Mouse (Mus musculus) heart, postnatal 4 days (tissue): ENCODE results near the gene Gm20696. TPM values are rescaled to one million over a fixed set of nuclear protein-coding genes. Genes with fewer than 3 reads are reported as not detected.

Experiments used
- DNase-seq: peaks from one replicate; pipeline ENCODE4 v3.0.0; 2021
- total RNA-seq, 2 experiments: library from RNA; stranded (reverse); gene quantifications; 2 replicates each; pipeline ENCODE4 v1.2.3; 2021

Gm20696 gene
- 1 to 10 TPM; 2.5 to 3.4 TPM for total RNA-seq

DNA sequence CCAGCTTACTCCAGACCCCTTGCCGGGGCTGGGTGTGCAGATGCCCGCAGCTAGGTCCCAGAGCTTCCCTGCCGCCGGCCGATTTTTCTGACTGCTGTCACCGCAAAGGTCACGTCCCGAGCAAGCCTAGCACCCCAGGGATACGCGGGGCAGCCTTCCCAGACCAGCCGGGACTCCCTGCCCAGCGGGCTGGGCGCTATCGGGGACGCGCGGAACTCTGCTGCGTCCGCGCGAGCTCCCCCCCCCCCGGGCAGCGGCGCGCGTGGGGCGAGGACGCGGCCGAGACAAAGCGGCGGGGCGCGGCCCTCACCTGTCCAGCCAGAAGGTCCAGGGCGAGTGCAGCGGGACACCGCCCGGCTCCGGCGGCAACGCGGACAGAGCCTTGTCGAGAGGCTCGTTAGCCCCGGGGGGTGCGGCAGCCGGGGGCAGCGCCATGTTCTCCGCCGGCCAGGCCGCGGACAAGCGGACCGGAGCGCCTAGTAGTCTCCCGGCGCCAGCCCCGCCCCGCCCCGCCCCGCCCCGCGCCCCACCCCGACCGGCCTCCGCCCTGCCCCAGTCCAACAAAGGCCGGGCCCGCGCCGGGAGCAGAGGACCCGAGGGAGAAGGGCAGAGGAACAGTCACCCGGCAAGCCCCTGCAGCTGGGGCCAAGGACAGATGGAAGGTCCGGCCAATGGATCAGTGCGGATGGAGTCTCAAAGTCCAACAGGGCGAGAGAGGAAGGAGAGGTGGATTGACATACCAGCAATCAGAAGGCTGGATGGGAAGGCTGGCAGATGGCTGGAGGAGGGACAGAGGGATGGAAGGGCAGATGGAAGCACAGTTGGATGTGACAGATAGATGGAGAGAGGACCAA is at the start of gene Gm20696, which contains the start of gene Eif4e3:
Gene Gm20696 (minus strand): TSS at position 480 of the 854 bp plus-strand sequence.
Gene Eif4e3 (minus strand): TSS at position 454 of the 854 bp plus-strand sequence.
- peak; percentile 71 for DNase-seq

DNA sequence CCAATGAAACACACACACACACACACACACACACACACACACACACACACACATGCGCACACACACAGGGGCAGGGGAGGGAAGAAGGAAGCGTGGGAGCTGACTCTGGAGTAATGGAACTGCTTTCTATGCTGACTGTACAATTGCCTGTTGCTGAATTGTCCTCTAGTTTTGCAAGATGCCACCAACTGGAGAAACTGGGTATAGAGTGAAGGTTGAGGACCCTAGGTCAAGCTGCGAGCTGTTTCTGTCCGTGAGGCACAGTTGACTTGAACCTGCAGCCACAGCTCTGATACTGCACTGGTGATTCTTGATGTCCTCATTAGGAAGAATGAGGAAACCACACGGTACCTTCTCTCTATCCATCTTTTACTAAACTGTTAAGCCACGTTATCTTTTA is 49.3 kb upstream of the Gm20696 start:
- DNase-seq: no peak

DNA sequence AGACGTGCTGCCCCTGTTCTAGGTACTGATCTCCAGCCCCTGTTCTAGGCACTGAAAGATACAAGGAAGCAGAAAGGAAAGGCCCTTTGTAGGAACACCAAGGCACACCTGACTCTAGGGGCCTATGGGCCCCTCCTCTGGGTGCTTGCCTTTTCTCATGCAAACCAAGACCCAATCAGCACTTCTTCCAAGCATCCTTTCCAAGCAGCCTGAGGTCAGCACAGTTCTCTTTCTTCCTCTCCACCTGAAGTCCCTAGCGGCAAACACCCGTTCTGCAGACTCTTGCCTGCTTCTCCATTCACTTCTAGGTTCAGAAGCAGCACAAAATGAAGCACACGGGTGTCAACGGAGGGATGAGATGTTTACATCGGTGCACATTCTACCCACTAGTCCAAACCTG is 48.6 kb upstream of the Gm20696 start:
- no peak for DNase-seq

- no peak for DNase-seq
Observed at GRCm38 (mm10) chr6:99713256-99713655, 46.7 kb upstream of the Gm20696 start.

DNA sequence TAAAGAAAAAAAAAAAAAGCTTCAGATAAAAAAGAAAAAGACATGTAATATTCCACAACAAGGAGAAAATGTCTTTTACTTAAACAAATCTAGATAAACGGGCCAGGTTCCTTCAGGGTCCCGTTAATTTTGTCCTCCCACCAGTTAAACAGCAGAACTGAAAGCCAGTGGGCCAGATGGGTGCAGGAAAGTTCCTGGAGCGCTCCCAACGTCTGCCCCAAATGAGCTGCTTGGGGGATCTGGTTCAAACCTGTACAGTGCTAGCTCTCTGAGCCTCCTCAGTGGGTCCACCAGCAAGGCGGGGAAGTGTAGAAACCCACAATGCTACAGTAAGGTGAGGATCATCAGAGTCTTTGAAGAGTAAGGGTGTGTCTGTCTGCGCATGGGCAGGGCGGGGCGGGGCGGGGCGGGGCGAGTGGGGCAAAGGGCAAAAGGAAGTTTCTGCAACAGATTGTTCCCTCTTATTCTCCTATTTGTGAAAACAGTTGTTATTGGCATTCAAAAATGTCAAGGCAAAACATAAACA is 45.0 kb upstream of the Gm20696 start:
- DNase-seq: no peak

DNA sequence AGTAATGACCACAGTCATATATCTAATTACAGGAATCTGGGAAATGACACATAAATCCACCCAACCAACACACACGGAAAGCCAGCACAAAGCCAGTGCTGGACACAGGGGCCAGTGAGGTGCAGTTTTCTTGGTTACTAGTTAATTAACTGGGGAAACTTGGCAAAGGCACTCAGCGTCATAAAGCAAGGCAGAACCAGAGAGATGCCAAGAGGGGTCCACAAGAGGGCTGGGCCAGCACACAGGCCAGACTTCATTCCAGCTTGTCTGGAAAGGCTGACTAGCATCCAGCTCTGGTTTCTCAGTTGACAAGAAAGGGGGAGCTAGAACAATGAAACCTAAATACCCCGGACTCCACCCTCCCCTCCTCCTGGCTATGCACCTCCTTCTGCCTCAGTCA is 33.9 kb upstream of the Gm20696 start:
- DNase-seq: no peak

DNA sequence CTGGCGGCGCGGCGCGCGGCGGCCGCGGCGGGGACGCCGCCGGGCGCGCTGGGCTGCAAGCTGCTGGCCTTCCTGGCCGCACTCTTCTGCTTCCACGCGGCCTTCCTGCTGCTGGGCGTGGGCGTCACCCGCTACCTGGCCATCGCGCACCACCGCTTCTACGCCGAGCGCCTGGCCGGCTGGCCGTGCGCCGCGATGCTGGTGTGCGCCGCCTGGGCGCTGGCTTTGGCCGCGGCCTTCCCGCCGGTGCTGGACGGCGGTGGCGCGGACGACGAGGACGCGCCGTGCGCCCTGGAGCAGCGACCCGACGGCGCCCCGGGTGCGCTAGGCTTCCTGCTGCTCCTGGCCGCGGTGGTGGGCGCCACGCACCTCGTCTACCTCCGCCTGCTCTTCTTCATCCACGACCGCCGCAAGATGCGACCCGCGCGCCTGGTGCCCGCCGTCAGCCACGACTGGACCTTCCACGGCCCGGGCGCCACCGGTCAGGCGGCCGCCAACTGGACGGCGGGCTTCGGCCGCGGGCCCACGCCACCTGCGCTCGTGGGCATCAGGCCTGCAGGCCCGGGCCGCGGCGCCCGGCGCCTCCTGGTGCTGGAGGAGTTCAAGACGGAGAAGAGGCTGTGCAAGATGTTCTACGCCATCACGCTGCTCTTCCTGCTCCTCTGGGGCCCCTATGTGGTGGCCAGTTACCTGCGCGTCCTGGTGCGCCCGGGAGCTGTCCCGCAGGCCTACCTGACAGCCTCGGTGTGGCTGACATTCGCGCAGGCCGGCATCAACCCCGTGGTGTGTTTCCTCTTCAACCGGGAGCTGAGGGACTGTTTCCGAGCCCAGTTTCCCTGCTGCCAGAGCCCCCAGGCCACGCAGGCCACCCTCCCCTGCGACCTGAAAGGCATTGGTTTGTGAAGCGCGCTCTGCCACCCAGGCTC is 26.6 kb upstream of the Gm20696 start:
- peak; percentile 17 for DNase-seq

DNA sequence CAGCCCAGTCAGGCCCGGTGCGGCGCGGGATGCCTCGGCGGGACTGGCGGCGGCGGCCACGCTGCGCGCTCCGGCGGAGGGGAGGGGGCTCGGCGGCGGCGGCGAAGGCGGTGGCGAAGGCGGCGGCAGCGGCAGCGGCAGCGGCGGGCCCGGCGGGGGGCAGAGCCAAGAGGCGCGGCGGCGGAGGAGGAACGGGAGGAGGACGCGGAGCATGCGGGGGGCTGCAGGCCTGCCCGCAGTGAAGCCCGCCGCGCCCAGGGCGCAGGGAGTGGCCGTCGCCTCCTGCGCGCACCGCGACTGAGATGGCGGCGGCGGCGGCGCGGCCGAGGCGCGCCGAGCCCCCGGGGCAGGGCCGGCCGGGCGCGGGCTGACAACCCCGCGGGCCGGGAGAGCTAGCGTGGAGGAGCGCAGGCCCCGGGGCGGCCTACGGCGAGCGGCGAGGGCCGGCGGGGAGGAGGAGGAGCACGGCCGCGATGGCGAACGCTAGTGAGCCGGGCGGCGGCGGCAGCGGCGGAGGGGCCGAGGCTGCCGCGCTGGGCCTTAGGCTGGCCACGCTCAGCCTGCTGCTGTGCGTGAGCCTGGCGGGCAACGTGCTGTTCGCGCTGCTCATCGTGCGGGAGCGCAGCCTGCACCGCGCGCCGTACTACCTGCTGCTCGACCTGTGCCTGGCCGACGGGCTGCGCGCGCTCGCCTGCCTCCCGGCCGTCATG is 25.8 kb upstream of the Gm20696 start, which contains the start of gene Gpr27:
Gene Gpr27 (plus strand): TSS at position 474 of the 710 bp plus-strand sequence.
- peak; percentile 21 for DNase-seq

GRCm38 (mm10) chr6:99691666-99692205 is 25.1 kb upstream of the Gm20696 start:
- no peak for DNase-seq

- no peak for DNase-seq
Observed at GRCm38 (mm10) chr6:99688513-99688912, 21.9 kb upstream of the Gm20696 start.

GRCm38 (mm10) chr6:99684899-99685298 is 18.3 kb upstream of the Gm20696 start:
- no peak for DNase-seq

- DNase-seq: no peak
Observed at GRCm38 (mm10) chr6:99683974-99684373, 17.4 kb upstream of the Gm20696 start.

DNA sequence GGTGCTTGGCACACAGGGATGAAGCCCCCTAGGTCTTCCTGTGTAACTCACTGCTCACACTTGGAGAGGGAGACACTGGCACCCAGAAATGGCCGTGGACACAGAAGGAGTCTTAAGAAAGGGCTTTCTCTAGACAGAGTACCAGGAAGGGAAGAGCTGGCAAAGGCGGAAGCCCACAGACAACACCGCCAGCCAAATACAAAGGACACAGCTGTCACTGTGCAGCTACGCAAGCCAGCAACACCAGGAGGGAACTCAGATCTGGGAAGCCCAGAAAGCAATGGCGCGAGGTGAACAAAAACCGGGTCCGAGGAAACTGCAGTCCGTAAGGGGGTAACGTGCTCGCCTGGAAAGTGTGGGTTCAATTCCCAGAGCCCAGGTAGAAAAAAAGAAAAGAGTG is 11.5 kb upstream of the Gm20696 start:
- no peak for DNase-seq

DNA sequence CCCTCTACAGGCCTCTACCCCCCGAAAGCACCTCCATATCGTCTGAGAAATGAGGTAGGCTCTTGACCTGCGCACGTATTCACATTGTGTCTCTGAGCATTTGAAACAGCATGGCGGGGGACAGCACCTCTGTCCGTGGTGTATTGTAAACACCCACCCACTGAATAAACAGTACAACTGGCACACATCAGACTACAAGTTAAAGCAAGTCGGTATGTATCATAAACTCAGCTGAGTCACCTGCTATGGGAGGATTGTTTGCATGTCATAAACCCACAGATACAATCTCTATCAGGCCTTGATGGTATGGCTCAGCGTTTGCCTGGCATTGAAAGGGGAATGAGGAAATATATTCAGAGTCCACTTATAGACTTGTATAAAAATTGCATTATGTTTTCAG is 10.7 kb upstream of the Gm20696 start:
- no peak for DNase-seq

DNA sequence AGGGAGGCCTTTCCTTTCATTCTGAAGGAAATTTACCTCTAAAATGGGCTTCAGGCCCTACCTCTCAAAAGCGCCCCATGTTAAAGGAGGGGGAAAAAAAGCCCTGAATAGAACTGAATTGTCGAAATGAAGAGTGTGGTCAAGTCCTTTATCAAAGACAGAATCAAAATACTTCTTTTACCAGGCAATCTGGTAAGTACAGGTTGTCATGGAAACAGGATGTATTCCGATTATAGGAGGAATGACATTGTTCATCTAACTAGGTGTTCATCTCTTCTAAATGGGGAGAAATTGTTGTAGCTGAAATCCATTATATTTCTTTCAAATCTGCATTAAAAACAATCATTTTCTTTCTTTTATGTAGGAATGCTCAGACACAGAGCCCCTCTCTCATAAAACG is 7.9 kb upstream of the Gm20696 start:
- no peak for DNase-seq

DNA sequence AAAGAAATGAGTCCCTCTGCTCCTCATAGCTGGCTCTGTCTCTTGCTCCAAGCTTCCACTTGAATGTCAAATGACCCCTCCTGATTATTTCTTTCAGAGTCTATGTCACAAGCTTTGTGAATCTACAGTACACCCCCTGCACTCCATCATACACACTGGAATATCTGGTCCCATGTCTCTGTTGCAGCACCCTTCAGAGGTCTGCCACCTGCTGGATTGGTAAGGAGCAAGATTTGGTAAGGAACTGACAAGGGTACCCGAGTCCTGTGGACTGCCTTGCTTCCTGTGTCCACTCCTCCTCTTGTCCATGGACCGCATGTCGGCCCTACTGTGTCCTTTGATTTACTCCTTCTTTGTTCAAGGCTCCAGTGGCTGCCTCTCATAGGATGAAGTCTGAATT is 5.2 kb upstream of the Gm20696 start:
- no peak for DNase-seq

DNA sequence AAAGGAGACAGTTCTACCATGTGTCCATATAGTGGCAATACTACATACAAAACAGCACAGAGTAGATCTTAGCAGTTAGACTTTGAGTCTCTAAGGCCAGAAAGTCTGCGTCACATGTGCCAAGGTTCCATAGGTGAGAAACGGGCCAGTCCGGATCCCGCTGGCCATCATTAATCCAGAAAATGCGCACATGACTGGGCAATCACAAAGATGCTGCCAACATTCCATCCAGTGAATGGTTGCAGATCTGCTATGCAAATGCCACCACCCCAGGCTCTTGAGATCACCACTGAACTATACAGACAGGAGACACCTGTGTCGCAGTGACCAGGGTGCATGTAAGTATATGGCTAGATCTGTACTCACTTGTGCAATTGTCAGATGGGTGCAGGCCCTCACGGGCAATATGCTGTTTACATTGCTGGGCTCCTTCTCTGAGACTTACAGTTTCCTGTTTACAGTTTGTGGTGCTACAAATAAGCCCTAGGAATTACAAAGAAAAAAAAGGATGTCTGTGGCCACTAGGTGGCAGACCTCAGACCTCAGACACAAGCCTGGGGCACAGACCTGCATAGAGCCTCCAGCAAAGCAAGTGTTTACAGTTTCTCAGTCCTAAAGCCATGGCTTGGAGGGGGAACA is 4.0 kb upstream of the Gm20696 start:
- peak; percentile 70 for DNase-seq

- DNase-seq: no peak
Observed at GRCm38 (mm10) chr6:99669481-99670325, 3.1 kb upstream of the Gm20696 start.

DNA sequence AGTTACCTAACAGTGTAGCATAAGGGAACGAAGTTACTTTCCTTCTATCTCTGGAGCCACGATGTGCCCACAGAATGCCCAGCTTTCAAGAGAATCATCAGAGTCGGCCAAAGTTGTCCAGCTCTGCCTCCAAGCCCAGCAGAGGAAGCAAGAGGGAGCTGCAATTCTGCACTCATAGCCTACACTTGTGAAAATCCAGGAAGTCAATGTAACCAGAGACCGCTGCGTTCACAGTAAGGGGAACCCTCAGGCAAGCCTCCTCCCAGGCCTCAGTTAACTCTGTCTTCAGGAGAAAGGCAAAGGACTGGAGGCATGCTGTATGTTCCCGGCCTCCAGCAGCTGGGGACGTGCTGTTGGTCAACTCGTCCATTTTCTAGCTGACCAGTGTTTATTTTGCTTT is 693 bp upstream of the Gm20696 start:
- no peak for DNase-seq
